Mouse (Mus musculus): ENCODE measurements around the gene Kank1. TPM values are rescaled to one million over a fixed set of nuclear protein-coding genes. Genes with fewer than 3 reads are reported as not detected.

Gene Kank1
- total RNA-seq, 2 experiments from 2014 or later: 21.8 to 25.8 TPM

GRCm38 (mm10) chr19:25404163-25404562 is 167.4 kb downstream of the Kank1 start:
- DNase-seq (ENCODE audit: low spot score): no peak

- DNase-seq (ENCODE audit: low spot score): no peak
These were observed 169.2 kb downstream of the Kank1 start for GRCm38 (mm10) chr19:25405987-25406386.

GRCm38 (mm10) chr19:25406481-25407184 is 169.9 kb downstream of the Kank1 start:
- DNase-seq (ENCODE audit: low spot score): peak; percentile 80

- no peak for DNase-seq (ENCODE audit: low spot score)
These were observed 170.6 kb downstream of the Kank1 start for GRCm38 (mm10) chr19:25407185-25407886.

- DNase-seq (ENCODE audit: low spot score): no peak
These were observed 171.1 kb downstream of the Kank1 start for GRCm38 (mm10) chr19:25407887-25408236.

GRCm38 (mm10) chr19:25409239-25409638 is 172.5 kb downstream of the Kank1 start:
- DNase-seq (ENCODE audit: low spot score): no peak

GRCm38 (mm10) chr19:25411353-25411752 is 174.6 kb downstream of the Kank1 start:
- no peak for DNase-seq (ENCODE audit: low spot score)

- DNase-seq (ENCODE audit: low spot score): no peak
These were observed 178.7 kb downstream of the Kank1 start for GRCm38 (mm10) chr19:25415448-25415847.

- no peak for DNase-seq (ENCODE audit: low spot score)
These were observed 180.9 kb downstream of the Kank1 start for GRCm38 (mm10) chr19:25417671-25418070.

GRCm38 (mm10) chr19:25419983-25420382 is 183.2 kb downstream of the Kank1 start:
- DNase-seq (ENCODE audit: low spot score): no peak

- DNase-seq (ENCODE audit: low spot score): no peak
These were observed 185.3 kb downstream of the Kank1 start for GRCm38 (mm10) chr19:25422096-25422495.

- no peak for DNase-seq (ENCODE audit: low spot score)
These were observed 186.6 kb downstream of the Kank1 start for GRCm38 (mm10) chr19:25423371-25423770.

GRCm38 (mm10) chr19:25426431-25426830 is 189.7 kb downstream of the Kank1 start:
- DNase-seq (ENCODE audit: low spot score): no peak

GRCm38 (mm10) chr19:25427886-25428285 is 191.1 kb downstream of the Kank1 start:
- DNase-seq (ENCODE audit: low spot score): no peak

GRCm38 (mm10) chr19:25428338-25428962 is 191.7 kb downstream of the Kank1 start:
- no peak for DNase-seq (ENCODE audit: low spot score)

- DNase-seq (ENCODE audit: low spot score): no peak
These were observed 194.7 kb downstream of the Kank1 start for GRCm38 (mm10) chr19:25431431-25431830.

GRCm38 (mm10) chr19:25431909-25432308 is 195.1 kb downstream of the Kank1 start:
- no peak for DNase-seq (ENCODE audit: low spot score)

- DNase-seq (ENCODE audit: low spot score): no peak
These were observed 196.5 kb downstream of the Kank1 start for GRCm38 (mm10) chr19:25433169-25433690.

GRCm38 (mm10) chr19:25434345-25434744 is 197.6 kb downstream of the Kank1 start:
- no peak for DNase-seq (ENCODE audit: low spot score)

GRCm38 (mm10) chr19:25434795-25435194 is 198.0 kb downstream of the Kank1 start:
- no peak for DNase-seq (ENCODE audit: low spot score)

- DNase-seq (ENCODE audit: low spot score): no peak
These were observed 198.6 kb downstream of the Kank1 start for GRCm38 (mm10) chr19:25435412-25435811.

GRCm38 (mm10) chr19:25436175-25436574 is 199.4 kb downstream of the Kank1 start:
- DNase-seq (ENCODE audit: low spot score): no peak

All from gastrocnemius, adult 18-20 months (tissue).